Mouse (Mus musculus): ENCODE results near the gene Kpna2. TPM values are rescaled to one million over a fixed set of nuclear protein-coding genes. Genes with fewer than 3 reads are reported as not detected.
"Not testable (repeated sequence)": the region's sequence is repeated elsewhere in the genome, so short reads cannot be mapped to it uniquely, and the experiment has no call there.

Kpna2 gene
- polyA plus RNA-seq, 1 experiment from 2014 or later: 349 TPM

DNA sequence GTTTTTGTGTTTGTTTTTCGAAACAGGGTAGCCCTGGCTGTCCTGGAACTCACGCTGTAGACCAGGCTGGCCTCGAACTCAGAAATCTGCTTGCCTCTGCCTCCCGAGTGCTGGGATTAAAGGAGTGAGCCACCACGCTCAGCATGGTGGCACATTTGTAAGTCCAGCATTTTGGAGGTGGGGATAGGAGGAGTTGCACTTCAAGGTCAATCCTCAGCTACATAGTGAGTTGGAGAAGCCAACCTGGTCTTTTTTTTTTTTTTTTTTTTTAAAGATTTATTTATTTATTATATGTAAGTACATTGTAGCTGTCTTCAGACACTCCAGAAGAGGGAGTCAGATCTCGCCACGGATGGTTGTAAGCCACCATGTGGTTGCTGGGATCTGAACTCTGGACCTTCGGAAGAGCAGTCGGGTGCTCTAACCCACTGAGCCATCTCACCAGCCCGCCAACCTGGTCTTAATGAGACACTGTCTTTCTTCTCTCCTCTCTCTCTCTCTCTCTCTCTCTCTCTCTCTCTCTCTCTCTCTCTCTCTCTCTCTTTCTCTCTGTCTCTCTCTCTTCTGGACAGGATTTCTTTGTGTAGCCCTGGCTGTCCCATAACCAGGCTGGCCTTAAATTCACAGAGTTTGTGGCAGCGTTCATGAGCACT lies 16.3 kb upstream of the Kpna2 start:
- H3K4me2 ChIP-seq (replicated peaks); H3K4me3 ChIP-seq; H3K36me3 ChIP-seq; H3K27me3 ChIP-seq; H3K9me3 ChIP-seq (replicated peaks); ATAC-seq (ENCODE audit: low FRiP score); H3K27ac ChIP-seq; H3K9ac ChIP-seq; H3K4me1 ChIP-seq: not testable (repeated sequence)
- 75% methylated on average over 11 of the region's 11 CpGs for WGBS

DNA sequence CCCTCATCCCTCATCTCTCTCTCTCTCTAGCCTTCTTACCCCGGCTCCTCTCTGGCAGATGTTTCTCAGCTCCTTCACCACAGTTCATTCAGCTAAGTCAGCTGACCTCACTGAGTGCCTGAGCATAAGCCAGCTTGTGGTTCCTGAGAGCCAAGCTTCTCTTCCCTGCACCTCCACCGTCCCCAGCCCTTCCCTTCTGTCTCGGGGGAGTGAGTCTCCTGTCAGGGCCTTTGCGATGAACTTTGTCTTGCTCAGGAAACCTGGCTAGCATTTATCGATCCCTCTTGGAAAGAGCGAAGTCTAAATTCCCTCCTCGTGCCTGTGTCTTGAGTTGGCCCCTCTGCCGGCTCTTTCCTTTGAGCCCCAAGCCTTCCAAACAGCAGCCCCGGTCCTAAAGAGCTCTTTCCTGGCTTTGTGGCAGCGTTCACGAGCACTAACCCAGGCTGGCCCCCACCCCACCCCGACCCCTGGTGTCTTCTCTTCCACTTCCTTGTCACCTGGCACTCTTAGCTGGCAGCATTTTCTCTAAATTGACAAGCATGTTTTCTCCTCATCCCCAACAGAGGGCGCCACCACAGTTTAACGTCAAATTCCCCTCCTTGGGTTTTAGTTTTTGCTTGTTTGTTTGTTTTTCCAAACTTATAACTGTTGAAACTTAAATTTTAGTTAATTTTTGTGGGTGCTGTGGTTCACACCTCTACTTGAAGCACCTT lies 15.4 kb upstream of the Kpna2 start:
- no peak for ATAC-seq (ENCODE audit: low FRiP score)
- Histone ChIP-seq H3K9me3 (replicated peaks) (0 out of 2 replicates have a peak, but pooled peaks cover 3% of the 10 kb centered on the region), H3K9ac (no peak overlapping the region), H3K4me2 (replicated peaks) (no peak overlapping the region), H3K27ac (no peak overlapping the region), H3K4me1 (peaks cover 3% of the 10 kb centered on the region), H3K4me3 (no peak overlapping the region), H3K27me3 (no peaks in the 10 kb centered on the region), H3K36me3 (no peaks in the 10 kb centered on the region)
- WGBS: 47% methylated on average over 14 of the region's 14 CpGs

GRCm38 (mm10) chr11:107014020-107014585 lies 14.8 kb upstream of the Kpna2 start:
- WGBS: 79% methylated on average over 11 of the region's 11 CpGs
- H3K27me3 ChIP-seq: no peaks in the 10 kb centered on the region
- no peak overlapping the region for H3K9ac ChIP-seq
- ATAC-seq (ENCODE audit: low FRiP score): no peak
- H3K4me2 ChIP-seq (replicated peaks): no peak overlapping the region
- H3K4me1 ChIP-seq: peaks cover 3% of the 10 kb centered on the region
- 0 out of 2 replicates have a peak, but pooled peaks cover 3% of the 10 kb centered on the region for H3K9me3 ChIP-seq (replicated peaks)
- H3K36me3 ChIP-seq: no peaks in the 10 kb centered on the region
- H3K4me3 ChIP-seq: no peak overlapping the region
- H3K27ac ChIP-seq: no peak overlapping the region

DNA sequence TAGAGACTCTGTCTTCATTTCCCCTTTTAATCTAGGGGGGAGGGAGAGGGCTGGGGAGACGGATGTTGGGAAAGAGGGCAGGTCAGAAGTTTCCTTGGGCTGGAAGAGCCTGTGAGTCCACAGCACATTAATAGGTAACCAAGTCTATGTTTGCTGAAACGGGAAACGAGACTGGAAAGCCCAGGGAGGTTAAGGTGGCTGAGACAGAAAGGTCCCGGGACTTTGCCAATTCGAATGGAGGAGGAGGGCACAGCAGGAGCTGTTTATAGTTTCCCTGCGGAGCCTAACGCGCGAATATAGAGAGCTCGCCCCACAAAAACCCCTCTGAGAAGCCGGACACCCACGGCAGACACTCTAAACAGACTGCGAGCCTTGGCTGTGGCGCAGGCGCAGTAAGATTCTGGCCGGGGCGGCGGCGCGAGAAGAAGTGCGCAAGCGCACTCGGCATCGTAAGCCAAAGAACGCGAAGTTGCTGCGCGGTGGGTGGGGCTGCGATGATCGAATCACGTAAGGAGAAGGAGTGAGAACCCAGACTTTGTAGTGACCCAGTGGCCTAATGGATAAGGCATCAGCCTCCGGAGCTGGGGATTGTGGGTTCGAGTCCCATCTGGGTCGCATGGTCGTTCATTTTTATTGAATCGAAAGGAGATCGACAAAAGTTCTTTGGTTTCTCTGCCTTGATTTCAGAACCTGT lies 13.1 kb upstream of the Kpna2 start:
- peak overlapping the region; percentile 88 for H3K27ac ChIP-seq
- under 1% methylated on average over 37 of the region's 37 CpGs for WGBS
- no peaks in the 10 kb centered on the region for H3K36me3 ChIP-seq
- peak overlapping the region; percentile 63 for H3K9ac ChIP-seq
- H3K4me1 ChIP-seq: peaks cover 3% of the 10 kb centered on the region
- H3K27me3 ChIP-seq: no peaks in the 10 kb centered on the region; the same call in 1 of the 2 replicates
- ATAC-seq (ENCODE audit: low FRiP score): peak; percentile 94
- H3K9me3 ChIP-seq (replicated peaks): 0 out of 2 replicates have a peak, but pooled peaks cover 3% of the 10 kb centered on the region
- peak overlapping the region; percentile 52 for H3K4me2 ChIP-seq (replicated peaks)
- H3K4me3 ChIP-seq: peak overlapping the region; percentile 51

DNA sequence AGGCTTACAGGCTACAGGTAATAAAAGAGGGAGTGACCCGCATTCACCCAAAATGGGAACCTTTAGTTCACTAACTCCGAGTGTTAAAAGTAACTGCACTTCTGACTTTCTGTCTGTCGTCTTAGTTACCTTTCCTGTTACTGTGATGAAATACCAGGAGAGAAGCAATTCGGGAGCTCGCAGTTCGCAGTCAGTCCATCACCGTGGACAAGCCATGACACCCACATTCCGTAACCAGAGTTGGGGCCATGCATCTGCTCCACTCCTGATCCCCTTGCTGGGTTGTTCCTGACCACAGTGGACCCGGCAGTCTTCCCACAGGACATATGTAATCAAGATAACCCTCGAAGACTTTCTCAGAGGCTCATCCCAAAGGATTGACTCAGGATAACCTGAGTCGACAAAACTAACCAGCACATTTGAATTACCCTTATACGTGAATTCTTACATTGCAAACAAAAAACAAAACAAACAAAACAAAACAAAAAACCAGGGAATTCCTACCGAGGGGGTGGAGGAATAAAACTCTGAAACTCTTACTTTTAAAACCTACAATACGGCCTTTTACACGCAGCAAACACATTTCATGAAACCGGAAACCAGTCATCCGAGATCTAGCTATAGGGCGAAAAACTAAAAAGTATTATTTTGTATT lies 12.5 kb upstream of the Kpna2 start:
- H3K9me3 ChIP-seq (replicated peaks): 0 out of 2 replicates have a peak, but pooled peaks cover 3% of the 10 kb centered on the region
- H3K4me2 ChIP-seq (replicated peaks): peak overlapping the region; percentile 52
- H3K9ac ChIP-seq: peak overlapping the region; percentile 63
- H3K36me3 ChIP-seq: no peaks in the 10 kb centered on the region
- no peak for ATAC-seq (ENCODE audit: low FRiP score)
- H3K27me3 ChIP-seq: no peaks in the 10 kb centered on the region; the same call in 1 of the 2 replicates
- peak overlapping the region; percentile 51 for H3K4me3 ChIP-seq
- peaks cover 3% of the 10 kb centered on the region for H3K4me1 ChIP-seq
- peak overlapping the region; percentile 88 for H3K27ac ChIP-seq
- WGBS: 44% methylated on average over 18 of the region's 18 CpGs

- ATAC-seq (ENCODE audit: low FRiP score): no peak
- no peaks in the 10 kb centered on the region for H3K36me3 ChIP-seq
- H3K9me3 ChIP-seq (replicated peaks): 0 out of 2 replicates have a peak, but pooled peaks cover 3% of the 10 kb centered on the region
- whole genome bisulfite sequencing: 74% methylated on average over 7 of the region's 7 CpGs
- H3K27me3 ChIP-seq: no peaks in the 10 kb centered on the region; the same call in 1 of the 2 replicates
- peak overlapping the region; percentile 52; the same call in 1 of the 2 replicates for H3K4me2 ChIP-seq (replicated peaks)
- no peak overlapping the region for H3K4me3 ChIP-seq
- peaks cover 3% of the 10 kb centered on the region for H3K4me1 ChIP-seq
- no peak overlapping the region; the same call in 1 of the 2 replicates for H3K9ac ChIP-seq
- H3K27ac ChIP-seq: no peak overlapping the region
These were observed 11.8 kb upstream of the Kpna2 start for GRCm38 (mm10) chr11:107011171-107011570.

GRCm38 (mm10) chr11:107010447-107010846 lies 11.1 kb upstream of the Kpna2 start:
- no peak for ATAC-seq (ENCODE audit: low FRiP score)
- Histone ChIP-seq H3K4me2 (replicated peaks) (no peak overlapping the region), H3K9me3 (replicated peaks) (0 out of 2 replicates have a peak, but pooled peaks cover 3% of the 10 kb centered on the region), H3K4me1 (peaks cover 3% of the 10 kb centered on the region), H3K36me3 (no peaks in the 10 kb centered on the region), H3K4me3 (no peak overlapping the region), H3K27ac (no peak overlapping the region), H3K9ac (no peak overlapping the region), H3K27me3 (no peaks in the 10 kb centered on the region; the same call in 1 of the 2 replicates)
- 98% methylated on average over 3 of the region's 3 CpGs for WGBS

DNA sequence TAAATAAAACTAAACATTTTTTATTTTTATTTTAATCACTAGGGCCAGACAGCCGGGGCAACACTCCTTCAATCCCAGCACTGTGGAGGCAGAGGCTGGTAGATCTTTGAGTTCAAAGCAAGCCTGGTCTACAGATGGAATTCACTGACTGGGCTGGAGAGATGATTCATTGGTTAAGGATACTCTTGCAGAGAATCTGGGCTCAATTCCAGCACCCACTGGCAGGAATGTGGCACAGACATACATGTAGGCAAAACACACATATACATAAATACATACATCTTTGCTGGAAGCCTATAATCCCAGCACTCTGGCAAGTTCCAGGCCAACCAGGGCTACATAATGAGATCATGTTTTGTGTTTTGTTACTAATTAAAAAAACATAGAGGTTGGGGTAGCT lies 6.2 kb upstream of the Kpna2 start:
- H3K27me3 ChIP-seq: no peaks in the 10 kb centered on the region; the same call in 1 of the 2 replicates
- H3K9ac ChIP-seq: no peak overlapping the region
- 92% methylated on average over 1 of the region's 1 CpGs for WGBS
- H3K9me3 ChIP-seq (replicated peaks): no peaks in the 10 kb centered on the region
- H3K4me2 ChIP-seq (replicated peaks): no peak overlapping the region
- H3K4me3 ChIP-seq: no peak overlapping the region
- no peak overlapping the region for H3K27ac ChIP-seq
- no peaks in the 10 kb centered on the region for H3K4me1 ChIP-seq
- no peaks in the 10 kb centered on the region for H3K36me3 ChIP-seq
- no peak for ATAC-seq (ENCODE audit: low FRiP score)

GRCm38 (mm10) chr11:107001760-107002675 lies 2.7 kb upstream of the Kpna2 start:
- Histone ChIP-seq H3K27me3 (no peaks in the 10 kb centered on the region), H3K4me3 (no peak overlapping the region), H3K27ac (peak overlapping the region; percentile 44; the same call in 1 of the 2 replicates), H3K4me1 (peaks cover 6% of the 10 kb centered on the region), H3K4me2 (replicated peaks) (no peak overlapping the region), H3K9me3 (replicated peaks) (no peaks in the 10 kb centered on the region), H3K36me3 (0 out of 2 replicates have a peak, but pooled peaks cover under 1% of the 10 kb centered on the region), H3K9ac (no peak overlapping the region)
- no peak for ATAC-seq (ENCODE audit: low FRiP score)
- WGBS: 44% methylated on average over 8 of the region's 8 CpGs

- Histone ChIP-seq H3K4me2 (replicated peaks) (peak overlapping the region; percentile 55), H3K27me3 (no peaks in the 10 kb centered on the region), H3K9me3 (replicated peaks) (no peaks in the 10 kb centered on the region), H3K4me3 (peak overlapping the region; percentile 78), H3K36me3 (peaks cover 19% of the 10 kb centered on the region), H3K9ac (peak overlapping the region; percentile 65), H3K27ac (peak overlapping the region; percentile 85), H3K4me1 (peaks cover 7% of the 10 kb centered on the region)
- ATAC-seq (ENCODE audit: low FRiP score): peak; percentile 6; the same call in 1 of the 2 replicates
- WGBS: 85% methylated on average over 9 of the region's 9 CpGs
These were observed 690 bp upstream of the Kpna2 start for GRCm38 (mm10) chr11:106999949-107000513.

Data from hindbrain, embryonic 12.5 days (tissue).